Mouse (Mus musculus) small intestine, adult 10 weeks (tissue): ENCODE measurements around the gene Usp44. TPM values are rescaled to one million over a fixed set of nuclear protein-coding genes. Genes with fewer than 3 reads are reported as not detected.

Source experiments
- polyA plus RNA-seq: library from polyadenylated mRNA; stranded (reverse); fragments of 350-450 nt; fragmentation: Illumina TruSeq; extraction: RNeasy Lipid Tissue Mini Kit (QIAGEN cat#74804); gene quantifications from one replicate; pipeline ENCODE4 v1.2.3, GENCODE M21; 2014; ENCODE audit warnings: low replicate concordance

Gene Usp44
- not detected for polyA plus RNA-seq

GRCm38 (mm10) chr10:93830931-93831729 lies at the start of gene Usp44:
Gene Usp44, plus strand, starts transcription at chr10:93831555.

GRCm38 (mm10) chr10:93897043-93897646 lies 65.8 kb downstream of the Usp44 start, which contains the start of gene Metap2:
Gene Metap2, minus strand, starts transcription at chr10:93897093.

Other genes starting within 250 kb of the Usp44 start
- 33.3 TPM for gene Snrpf, start 241.8 kb upstream of the Usp44 start, polyA plus RNA-seq
- 20.1 TPM for gene Ntn4, start 190.9 kb upstream of the Usp44 start, polyA plus RNA-seq
- gene Metap2, start 65.5 kb downstream of the Usp44 start, polyA plus RNA-seq: 242 TPM
- gene Vezt, start 204.3 kb downstream of the Usp44 start, polyA plus RNA-seq: 6.5 TPM
- 11.0 TPM for gene Fgd6, start 204.4 kb downstream of the Usp44 start, polyA plus RNA-seq